Mouse (Mus musculus) myocyte (in vitro differentiated cells): ENCODE data around the gene Lpcat1. TPM values are rescaled to one million over a fixed set of nuclear protein-coding genes. Genes with fewer than 3 reads are reported as not detected.

Experiments
- H3K27me3 ChIP-seq: one replicate; pipeline ENCODE4 v1.6.1; 2011; ENCODE audit not compliant: control insufficient read depth, insufficient read depth, insufficient read length
- H3K36me3 ChIP-seq: one replicate; pipeline ENCODE4 v1.6.1; 2011; ENCODE audit not compliant: control insufficient read depth, insufficient read depth
- H3K4me2 ChIP-seq: one replicate; pipeline ENCODE4 v1.6.1; 2011; ENCODE audit warnings: low read depth, control low read depth
- H3K4me3 ChIP-seq: one replicate; pipeline ENCODE4 v1.5.1; 2011; ENCODE audit warnings: mild to moderate bottlenecking, control low read depth, moderate library complexity
- H3K79me2 ChIP-seq: one replicate; pipeline ENCODE4 v1.6.1; 2011; ENCODE audit not compliant: control insufficient read depth, insufficient read depth
- H3ac ChIP-seq: one replicate; pipeline ENCODE4 v1.6.1; 2011; ENCODE audit not compliant: control insufficient read depth, insufficient read length
- CEBPB ChIP-seq: IDR thresholded peaks from 2 replicates; pipeline ENCODE4 v1.6.1; 2011; ENCODE audit warnings: mild to moderate bottlenecking, moderate library complexity; ENCODE audit not compliant: poor library complexity, insufficient read depth, severe bottlenecking
- E2F4 ChIP-seq: IDR thresholded peaks from one replicate; pipeline ENCODE4 v1.6.1; 2011; ENCODE audit warnings: mild to moderate bottlenecking, control low read depth, moderate library complexity; ENCODE audit not compliant: insufficient read depth
- MAX ChIP-seq: IDR thresholded peaks from one replicate; pipeline ENCODE4 v1.6.1; 2011; ENCODE audit warnings: low read depth, mild to moderate bottlenecking, control low read depth
- MYOD1 ChIP-seq, 3 experiments: IDR thresholded peaks; one replicate each; pipeline ENCODE4 v1.6.1; 2011; ENCODE audit warnings: control low read depth in 2 of 3, low read depth in 2 of 3, mild to moderate bottlenecking in 2 of 3, moderate library complexity in 1 of 3; ENCODE audit not compliant: insufficient read length in 2 of 3, control insufficient read depth in 1 of 3
- MYOG ChIP-seq, 3 experiments: IDR thresholded peaks; one replicate each; pipeline ENCODE4 v1.6.1; 2011; ENCODE audit warnings: control low read depth in 2 of 3, low read depth in 2 of 3, mild to moderate bottlenecking in 2 of 3; ENCODE audit not compliant: insufficient read length in 2 of 3, control insufficient read depth in 1 of 3, insufficient read depth in 1 of 3
- POLR2A ChIP-seq: IDR thresholded peaks from one replicate; pipeline ENCODE4 v1.6.1; 2011; ENCODE audit warnings: low read depth, mild to moderate bottlenecking, control low read depth, moderate library complexity; ENCODE audit not compliant: insufficient read length
- POLR2AphosphoS2 ChIP-seq: IDR thresholded peaks from one replicate; pipeline ENCODE4 v1.6.1; 2011; ENCODE audit warnings: low read depth, control low read depth; ENCODE audit not compliant: insufficient read length
- REST ChIP-seq: IDR thresholded peaks from one replicate; pipeline ENCODE4 v1.6.1; 2011; ENCODE audit warnings: mild to moderate bottlenecking, control low read depth, moderate library complexity; ENCODE audit not compliant: insufficient read depth, insufficient read length
- SRF ChIP-seq: IDR thresholded peaks from one replicate; pipeline ENCODE4 v1.6.1; 2011; ENCODE audit warnings: low read depth; ENCODE audit not compliant: control insufficient read depth, insufficient read length
- TCF12 ChIP-seq: IDR thresholded peaks from one replicate; pipeline ENCODE4 v1.6.1; 2011; ENCODE audit warnings: mild to moderate bottlenecking, control low read depth; ENCODE audit not compliant: poor library complexity, insufficient read depth, severe bottlenecking
- TCF3 ChIP-seq: IDR thresholded peaks from one replicate; pipeline ENCODE4 v1.6.1; 2011; ENCODE audit warnings: low read depth, control low read depth; ENCODE audit not compliant: insufficient read length
- USF1 ChIP-seq: IDR thresholded peaks from one replicate; pipeline ENCODE4 v1.6.1; 2011; ENCODE audit warnings: low read depth, mild to moderate bottlenecking, control low read depth, moderate library complexity
- polyA plus RNA-seq: library from polyadenylated mRNA; unstranded; fragments of >200 nt; fragmentation: generic; extraction: Trizol; gene quantifications from one replicate; pipeline ENCODE4 v1.2.1, GENCODE M21; 2012; ENCODE audit warnings: missing spikeins

The Lpcat1 gene
- polyA plus RNA-seq, 1 experiment, result 10.1 TPM

GRCm38 (mm10) chr13:73442431-73442830, 24.6 kb upstream of the Lpcat1 start:
- no peak overlapping the region for H3ac ChIP-seq
- H3K4me3 ChIP-seq, result no peak overlapping the region
- no peaks in the 10 kb centered on the region for H3K36me3 ChIP-seq
- TF ChIP-seq MYOD1 (IDR thresholded peaks at IDR 0.05; ENCODE audit: control insufficient read depth in 1 of 3, insufficient read length in 2 of 3, low read depth in 2 of 3) (no peak), TCF3 (no peak), POLR2A (no peak), SRF (no peak), CEBPB (no peak), REST (no peak), USF1 (no peak), E2F4 (no peak), TCF12 (no peak), MAX (no peak), POLR2AphosphoS2 (no peak), MYOG (IDR thresholded peaks at IDR 0.05; ENCODE audit: control insufficient read depth in 1 of 3, insufficient read depth in 1 of 3, insufficient read length in 2 of 3, low read depth in 2 of 3) (no peak)
- no peaks in the 10 kb centered on the region for H3K27me3 ChIP-seq
- H3K4me2 ChIP-seq, result no peak overlapping the region
- H3K79me2 ChIP-seq, result no peaks in the 10 kb centered on the region

- Histone ChIP-seq H3K79me2 (no peaks in the 10 kb centered on the region), H3K27me3 (no peaks in the 10 kb centered on the region), H3K4me3 (no peak overlapping the region), H3K36me3 (no peaks in the 10 kb centered on the region), H3K4me2 (no peak overlapping the region), H3ac (no peak overlapping the region)
- TF ChIP-seq CEBPB (no peak), MAX (no peak), USF1 (no peak), POLR2A (no peak), MYOD1 (IDR thresholded peaks at IDR 0.05; ENCODE audit: control insufficient read depth in 1 of 3, insufficient read length in 2 of 3, low read depth in 2 of 3) (no peak), POLR2AphosphoS2 (no peak), MYOG (IDR thresholded peaks at IDR 0.05; ENCODE audit: control insufficient read depth in 1 of 3, insufficient read depth in 1 of 3, insufficient read length in 2 of 3, low read depth in 2 of 3) (no peak), E2F4 (no peak), TCF12 (no peak), REST (no peak), SRF (no peak), TCF3 (no peak)
These were observed 23.7 kb upstream of the Lpcat1 start for GRCm38 (mm10) chr13:73443093-73443821.

GRCm38 (mm10) chr13:73445087-73445486, 21.9 kb upstream of the Lpcat1 start:
- no peak overlapping the region for H3K4me2 ChIP-seq

GRCm38 (mm10) chr13:73446076-73446475, 20.9 kb upstream of the Lpcat1 start:
- H3K4me2 ChIP-seq, result peak overlapping the region; percentile 67
- H3ac ChIP-seq, result no peak overlapping the region
- H3K27me3 ChIP-seq, result no peaks in the 10 kb centered on the region
- no peaks in the 10 kb centered on the region for H3K79me2 ChIP-seq
- no peaks in the 10 kb centered on the region for H3K36me3 ChIP-seq
- H3K4me3 ChIP-seq, result no peak overlapping the region
- TF ChIP-seq TCF12 (no peak), POLR2AphosphoS2 (no peak), MYOD1 (IDR thresholded peaks at IDR 0.05; ENCODE audit: control insufficient read depth in 1 of 3, insufficient read length in 2 of 3, low read depth in 2 of 3) (no peak), CEBPB (no peak), USF1 (no peak), POLR2A (no peak), TCF3 (no peak), MYOG (IDR thresholded peaks at IDR 0.05; ENCODE audit: control insufficient read depth in 1 of 3, insufficient read depth in 1 of 3, insufficient read length in 2 of 3, low read depth in 2 of 3) (no peak), SRF (no peak)

More at GRCm38 (mm10) chr13:73445087-73445486, 21.9 kb upstream of the Lpcat1 start:
- no peak overlapping the region for H3K4me3 ChIP-seq
- no peak for TF ChIP-seq USF1
- TF ChIP-seq MYOG (IDR thresholded peaks at IDR 0.05; ENCODE audit: control insufficient read depth in 1 of 3, insufficient read depth in 1 of 3, insufficient read length in 2 of 3, low read depth in 2 of 3), result no peak
- TF ChIP-seq MYOD1 (IDR thresholded peaks at IDR 0.05; ENCODE audit: control insufficient read depth in 1 of 3, insufficient read length in 2 of 3, low read depth in 2 of 3), result no peak
- no peak for TF ChIP-seq CEBPB
- TF ChIP-seq POLR2AphosphoS2, result no peak
- no peak for TF ChIP-seq E2F4
- TF ChIP-seq SRF, result no peak
- no peak for TF ChIP-seq MAX
- no peak for TF ChIP-seq TCF3
- no peak for TF ChIP-seq TCF12
- TF ChIP-seq REST, result no peak
- no peak for TF ChIP-seq POLR2A
- H3K27me3 ChIP-seq, result no peaks in the 10 kb centered on the region
- H3K36me3 ChIP-seq, result no peaks in the 10 kb centered on the region
- no peak overlapping the region for H3ac ChIP-seq
- H3K79me2 ChIP-seq, result no peaks in the 10 kb centered on the region
